Comparison of ENCODE assay signal across 12 mouse cellular contexts in the genomic region with DNA sequence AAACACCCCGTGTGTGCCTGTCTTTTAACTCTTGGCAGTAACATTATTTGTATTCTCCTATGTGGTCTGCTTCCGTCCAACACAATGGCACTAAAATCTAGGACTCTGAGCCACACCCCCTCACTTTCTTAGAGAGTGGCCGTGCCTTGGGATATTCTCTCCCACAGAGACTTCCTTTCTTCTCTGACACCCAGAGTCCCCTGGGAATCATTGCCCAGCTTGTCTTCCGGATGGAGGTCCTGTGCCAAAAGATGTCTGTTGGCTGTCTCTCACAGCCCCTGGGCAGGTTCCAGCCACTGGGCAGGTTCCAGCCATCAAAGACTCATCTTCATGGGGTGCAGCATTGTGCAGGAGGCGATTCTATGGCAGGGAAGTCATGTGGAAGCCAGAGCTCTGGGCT. TPM values are rescaled to one million over a fixed set of nuclear protein-coding genes. Genes with fewer than 3 reads are reported as not detected.
DNase-seq lines count a peak whose midpoint lies in the region; ATAC-seq lines count a peak whose summit lies in the region.
"Had no signal": no experiment of that assay in that cellular context is flagged by ENCODE, and none has a peak within 500 bp of the region (broad histone marks: within the 10 kb centered on the region; RNA-seq: fewer than 3 reads in every experiment).

No protein-coding gene starts in this region.

- H3K9me3 ChIP-seq in forebrain, embryonic 14.5 days (replicated peaks; ENCODE audit: control insufficient read depth, low read length): no peaks in the 10 kb centered on the region
- no peaks in the 10 kb centered on the region for H3K9me3 ChIP-seq in forebrain, embryonic 16.5 days (ENCODE audit: control insufficient read depth, low read length)
- H3K9me3 ChIP-seq: limb, embryonic 12.5 days; liver, embryonic 15.5 days had no signal

- H3K27me3 ChIP-seq in forebrain, embryonic 14.5 days (replicated peaks; ENCODE audit: control insufficient read depth, insufficient read depth, low read length): no peaks in the 10 kb centered on the region
- H3K27me3 ChIP-seq in forebrain, embryonic 16.5 days (replicated peaks; ENCODE audit: control insufficient read depth, insufficient read depth, low read length): no peaks in the 10 kb centered on the region
- H3K27me3 ChIP-seq: limb, embryonic 12.5 days; liver, embryonic 15.5 days had no signal

- H3K36me3 ChIP-seq in forebrain, embryonic 14.5 days (ENCODE audit: control insufficient read depth, insufficient read depth, low read length): no peaks in the 10 kb centered on the region
- H3K36me3 ChIP-seq in forebrain, embryonic 16.5 days (ENCODE audit: control insufficient read depth, insufficient read depth): no peaks in the 10 kb centered on the region
- H3K36me3 ChIP-seq: limb, embryonic 12.5 days; liver, embryonic 15.5 days had no signal

- intact Hi-C loops in left cerebral cortex, postnatal 4 days (cut with DNase I): no loop called here

- H3K4me1 ChIP-seq in forebrain, embryonic 14.5 days (ENCODE audit: control insufficient read depth, insufficient read depth, low read length): no peaks in the 10 kb centered on the region
- no peaks in the 10 kb centered on the region for H3K4me1 ChIP-seq in forebrain, embryonic 16.5 days (replicated peaks; ENCODE audit: control insufficient read depth, insufficient read depth, low read length)

- peak; percentile 4 for DNase-seq in forebrain, embryonic 14.5 days (ENCODE audit: low spot score)
- DNase-seq in left cerebral cortex, postnatal 4 days: peak; percentile 65
- no peak for DNase-seq in left cerebral cortex, adult 9 months (ENCODE audit: low spot score in 2 of 2)
- peak; percentile 48 to 51 for DNase-seq in cerebellum, postnatal 14 days
- DNase-seq in lung, postnatal 14 days: peak; percentile 37
- no peak for DNase-seq in thymus, postnatal 0 days (ENCODE audit: low spot score)
- DNase-seq in gastrocnemius, adult 8-10 months (ENCODE audit: low spot score in 2 of 2): no peak
- DNase-seq: heart, postnatal 14 days; thymus, postnatal 25 days had no signal

- H3K4me3 ChIP-seq in forebrain, embryonic 14.5 days (ENCODE audit: low read depth, low read length): no peak overlapping the region
- no peak overlapping the region for H3K4me3 ChIP-seq in forebrain, embryonic 16.5 days (replicated peaks; ENCODE audit: low read length)
- H3K4me3 ChIP-seq: limb, embryonic 12.5 days; liver, embryonic 15.5 days had no signal

- no peak overlapping the region for H3K4me2 ChIP-seq in forebrain, embryonic 14.5 days (ENCODE audit: low read length)
- H3K4me2 ChIP-seq in forebrain, embryonic 16.5 days (ENCODE audit: low read length): no peak overlapping the region
- H3K4me2 ChIP-seq: limb, embryonic 12.5 days; liver, embryonic 15.5 days had no signal

- H3K9ac ChIP-seq in forebrain, embryonic 14.5 days (ENCODE audit: low read length): no peak overlapping the region
- no peak overlapping the region for H3K9ac ChIP-seq in forebrain, embryonic 16.5 days (replicated peaks; ENCODE audit: low read depth, low read length)
- H3K9ac ChIP-seq: limb, embryonic 12.5 days; liver, embryonic 15.5 days had no signal

- H3K27ac ChIP-seq in forebrain, embryonic 14.5 days (ENCODE audit: low read depth, low read length): no peak overlapping the region
- no peak overlapping the region for H3K27ac ChIP-seq in forebrain, embryonic 16.5 days (ENCODE audit: low read length)
- H3K27ac ChIP-seq: limb, embryonic 12.5 days; liver, embryonic 15.5 days had no signal

- ATAC-seq in forebrain, embryonic 14.5 days: no peak
- no peak for ATAC-seq in forebrain, embryonic 16.5 days

- WGBS in forebrain, embryonic 14.5 days: 51% methylated on average over 5 of the region's 5 CpGs
- 52% methylated on average over 5 of the region's 5 CpGs for WGBS in forebrain, embryonic 16.5 days

RNA-seq across cellular contexts. Expression of gene Rrm2, which starts 46.7 kb away (rescaled TPM):
- 136 and 139 TPM in 2 replicates for polyA plus RNA-seq in forebrain, embryonic 14.5 days (2014; fragmentation: Nextera tagmentation; extraction: Ambion mirVana)
- polyA plus RNA-seq in forebrain, embryonic 16.5 days (2015; fragmentation: Nextera tagmentation; extraction: Ambion mirVana): 138 and 169 TPM in 2 replicates
- 10 to 100 TPM; 26.0 to 29.3 TPM for total RNA-seq in left cerebral cortex, postnatal 4 days (2021)
- 465 and 485 TPM in 2 replicates for polyA plus RNA-seq in thymus, postnatal 0 days (2015; fragmentation: Nextera tagmentation; extraction: Ambion mirVana)
- total RNA-seq in gastrocnemius, adult 8-10 months (2022): under 1 TPM; 0.46 to 0.73 (median 0.50) TPM

Comparison
In these comparisons a context has a peak if more than half of its experiments do, and no peak if none do; other contexts are left out.
1. DNase-seq: peak in forebrain, embryonic 14.5 days (single experiment), left cerebral cortex, postnatal 4 days (single experiment), cerebellum, postnatal 14 days (2 of 2) and lung, postnatal 14 days (single experiment); none in left cerebral cortex, adult 9 months (0 of 2), thymus, postnatal 0 days (single experiment) and gastrocnemius, adult 8-10 months (0 of 2).